7 mouse cellular contexts compared by ENCODE assay signal in the genomic region with DNA sequence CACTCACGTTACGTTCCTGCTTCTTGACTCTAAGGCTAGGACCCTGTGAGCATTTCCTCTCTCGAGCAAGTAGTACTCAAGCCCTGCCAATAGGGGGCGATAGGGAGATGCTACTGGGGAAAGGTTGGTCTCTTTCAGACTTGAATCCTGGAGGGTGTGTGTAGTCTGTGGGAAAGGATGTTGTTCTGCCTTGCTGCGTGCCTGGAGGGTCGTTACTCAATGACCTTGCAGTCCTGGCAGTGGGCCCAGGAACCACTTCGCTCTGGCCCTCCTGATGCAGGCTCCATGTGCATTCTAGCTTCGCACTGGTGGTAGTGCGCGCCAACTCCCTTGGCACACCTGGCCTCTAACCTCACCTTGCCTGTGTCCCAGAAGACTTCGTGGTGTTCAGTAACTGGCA.
DNase-seq lines count a peak whose midpoint lies in the region; ATAC-seq and TF ChIP-seq lines count a peak whose summit lies in the region.

No protein-coding gene starts in this region.

- no peak overlapping the region for H3K9ac ChIP-seq in liver, embryonic 11.5 days (ENCODE audit: low read depth, low read length)
- H3K9ac ChIP-seq in heart, embryonic 16.5 days (ENCODE audit: low read length), result no peak overlapping the region
- no peak overlapping the region for H3K9ac ChIP-seq in lung, postnatal 0 days (replicated peaks; ENCODE audit: low read depth)

- no peaks in the 10 kb centered on the region for H3K9me3 ChIP-seq in liver, embryonic 11.5 days (ENCODE audit: control insufficient read depth, low read length)
- H3K9me3 ChIP-seq in heart, embryonic 16.5 days (replicated peaks; ENCODE audit: control insufficient read depth, low read length), result peaks cover 5% of the 10 kb centered on the region
- no peaks in the 10 kb centered on the region for H3K9me3 ChIP-seq in lung, postnatal 0 days (ENCODE audit: low read length)

- ATAC-seq in liver, embryonic 11.5 days (replicated peaks; ENCODE audit: low FRiP score), result no peak
- ATAC-seq in heart, embryonic 16.5 days (replicated peaks; ENCODE audit: extremely low read depth, insufficient read depth, low FRiP score), result peak; percentile 87
- peak; percentile 60 for ATAC-seq in lung, postnatal 0 days

- TF ChIP-seq EP300 in lung, postnatal 0 days (IDR thresholded peaks at IDR 0.05), result no peak

- H3K4me3 ChIP-seq in liver, embryonic 11.5 days (ENCODE audit: low read depth, low read length), result no peak overlapping the region
- no peak overlapping the region for H3K4me3 ChIP-seq in heart, embryonic 16.5 days (ENCODE audit: low read length)
- no peak overlapping the region for H3K4me3 ChIP-seq in lung, postnatal 0 days (ENCODE audit: low read depth, low read length)

- DNase-seq in liver, result peak; percentile 47
- DNase-seq in liver, embryonic 11.5 days (ENCODE audit: low spot score), result no peak
- DNase-seq in adrenal gland, adult 18-20 months (ENCODE audit: low spot score in 2 of 2), result peak; percentile 18 to 35
- DNase-seq in lung, postnatal 0 days (ENCODE audit: low spot score), result peak; percentile 55
- no peak for DNase-seq in right cerebral cortex, postnatal 36 days (ENCODE audit: low spot score in 2 of 2)
- no peak for DNase-seq in right cerebral cortex, adult 2 months (ENCODE audit: low spot score in 2 of 2)

- WGBS in liver, embryonic 11.5 days, result 88% methylated on average over 11 of the region's 11 CpGs
- 51% methylated on average over 11 of the region's 11 CpGs for WGBS in heart, embryonic 16.5 days
- 59% methylated on average over 11 of the region's 11 CpGs for WGBS in lung, postnatal 0 days

- TF ChIP-seq CTCF in lung, postnatal 0 days (IDR thresholded peaks at IDR 0.05), result peak; percentile 67

- H3K4me1 ChIP-seq in liver, embryonic 11.5 days (replicated peaks; ENCODE audit: control insufficient read depth, insufficient read depth, low read length), result no peaks in the 10 kb centered on the region
- H3K4me1 ChIP-seq in heart, embryonic 16.5 days (ENCODE audit: control insufficient read depth, insufficient read depth, low read length), result no peaks in the 10 kb centered on the region
- H3K4me1 ChIP-seq in lung, postnatal 0 days (ENCODE audit: insufficient read depth, low read depth, low read length), result no peaks in the 10 kb centered on the region

- H3K27ac ChIP-seq in liver, embryonic 11.5 days (ENCODE audit: low read depth, low read length), result no peak overlapping the region
- H3K27ac ChIP-seq in heart, embryonic 16.5 days (ENCODE audit: low read length), result peak overlapping the region; percentile 45
- no peak overlapping the region for H3K27ac ChIP-seq in lung, postnatal 0 days (ENCODE audit: low read length)

- H3K27me3 ChIP-seq in liver, embryonic 11.5 days (replicated peaks; ENCODE audit: control insufficient read depth, insufficient read depth, low read length), result no peaks in the 10 kb centered on the region
- H3K27me3 ChIP-seq in heart, embryonic 16.5 days (ENCODE audit: control insufficient read depth, insufficient read depth, low read length), result no peaks in the 10 kb centered on the region
- no peaks in the 10 kb centered on the region for H3K27me3 ChIP-seq in lung, postnatal 0 days (replicated peaks; ENCODE audit: insufficient read depth, low read length)

- peaks cover 5% of the 10 kb centered on the region; the same call in 1 of the 2 replicates for H3K36me3 ChIP-seq in liver, embryonic 11.5 days (ENCODE audit: control insufficient read depth, insufficient read depth, low read length)
- H3K36me3 ChIP-seq in heart, embryonic 16.5 days (ENCODE audit: control insufficient read depth, insufficient read depth), result peaks cover 13% of the 10 kb centered on the region
- 0 out of 2 replicates have a peak, but pooled peaks cover 5% of the 10 kb centered on the region for H3K36me3 ChIP-seq in lung, postnatal 0 days (ENCODE audit: insufficient read depth, low read length)

- no peak overlapping the region for H3K4me2 ChIP-seq in liver, embryonic 11.5 days
- H3K4me2 ChIP-seq in heart, embryonic 16.5 days (ENCODE audit: low read depth, low read length), result no peak overlapping the region
- H3K4me2 ChIP-seq in lung, postnatal 0 days (replicated peaks; ENCODE audit: low read depth, low read length), result no peak overlapping the region

Comparison
In these comparisons a context has a peak if more than half of its experiments do, and no peak if none do; other contexts are left out.
1. DNase-seq: peak in liver (single experiment), adrenal gland, adult 18-20 months (2 of 2) and lung, postnatal 0 days (single experiment); none in liver, embryonic 11.5 days (single experiment), right cerebral cortex, postnatal 36 days (0 of 2) and right cerebral cortex, adult 2 months (0 of 2).